Mouse (Mus musculus): ENCODE measurements around the gene Prkch. TPM values are rescaled to one million over a fixed set of nuclear protein-coding genes. Genes with fewer than 3 reads are reported as not detected.

Gene Prkch
- polyA plus RNA-seq, 1 experiment from 2014 or later = 22.3 TPM

- Histone ChIP-seq H3K27ac (replicated peaks) (no peak overlapping the region), H3K9me3 (ENCODE audit: control insufficient read depth, low read length) (no peaks in the 10 kb centered on the region), H3K4me2 (replicated peaks; ENCODE audit: low read depth) (no peak overlapping the region), H3K9ac (ENCODE audit: low read length) (no peak overlapping the region), H3K27me3 (ENCODE audit: control insufficient read depth, insufficient read depth, low read length) (no peaks in the 10 kb centered on the region), H3K36me3 (ENCODE audit: control insufficient read depth, insufficient read depth, low read length) (no peaks in the 10 kb centered on the region), H3K4me1 (replicated peaks; ENCODE audit: control insufficient read depth, insufficient read depth) (no peaks in the 10 kb centered on the region), H3K4me3 (ENCODE audit: low read depth, low read length) (no peak overlapping the region)
- DNase-seq (ENCODE audit: low spot score) (no peak), ATAC-seq (ENCODE audit: low FRiP score, low TSS enrichment) (no peak)
- TF ChIP-seq CTCF (IDR thresholded peaks at IDR 0.05; ENCODE audit: low read depth) = no peak
- TF ChIP-seq EP300 (optimal IDR thresholded peaks at IDR 0.05) = no peak
- WGBS = 78% methylated on average over 12 of the region's 12 CpGs
Measured at GRCm38 (mm10) chr12:73593021-73593798, 8.6 kb downstream of the Prkch start.

GRCm38 (mm10) chr12:73594177-73594745, 9.7 kb downstream of the Prkch start:
- Histone ChIP-seq H3K9me3 (ENCODE audit: control insufficient read depth, low read length) (no peaks in the 10 kb centered on the region), H3K4me2 (replicated peaks; ENCODE audit: low read depth) (no peak overlapping the region), H3K27ac (replicated peaks) (no peak overlapping the region), H3K9ac (ENCODE audit: low read length) (no peak overlapping the region), H3K4me1 (replicated peaks; ENCODE audit: control insufficient read depth, insufficient read depth) (no peaks in the 10 kb centered on the region), H3K27me3 (ENCODE audit: control insufficient read depth, insufficient read depth, low read length) (no peaks in the 10 kb centered on the region), H3K36me3 (ENCODE audit: control insufficient read depth, insufficient read depth, low read length) (no peaks in the 10 kb centered on the region), H3K4me3 (ENCODE audit: low read depth, low read length) (no peak overlapping the region)
- DNase-seq (ENCODE audit: low spot score) (no peak), ATAC-seq (ENCODE audit: low FRiP score, low TSS enrichment) (no peak)
- TF ChIP-seq CTCF (IDR thresholded peaks at IDR 0.05; ENCODE audit: low read depth) (no peak), EP300 (optimal IDR thresholded peaks at IDR 0.05) (no peak)
- WGBS = 80% methylated on average over 9 of the region's 9 CpGs

- ATAC-seq (ENCODE audit: low FRiP score, low TSS enrichment) = no peak
- 66% methylated on average over 8 of the region's 8 CpGs for WGBS
- TF ChIP-seq CTCF (IDR thresholded peaks at IDR 0.05; ENCODE audit: low read depth) (no peak), EP300 (optimal IDR thresholded peaks at IDR 0.05) (no peak)
Measured at GRCm38 (mm10) chr12:73595226-73595625, 10.6 kb downstream of the Prkch start.

GRCm38 (mm10) chr12:73598241-73598640, 13.6 kb downstream of the Prkch start:
- no peaks in the 10 kb centered on the region for H3K27me3 ChIP-seq (ENCODE audit: control insufficient read depth, insufficient read depth, low read length)
- no peaks in the 10 kb centered on the region for H3K36me3 ChIP-seq (ENCODE audit: control insufficient read depth, insufficient read depth, low read length)
- TF ChIP-seq EP300 (optimal IDR thresholded peaks at IDR 0.05) (no peak), CTCF (IDR thresholded peaks at IDR 0.05; ENCODE audit: low read depth) (no peak)
- no peak overlapping the region for H3K9ac ChIP-seq (ENCODE audit: low read length)
- no peaks in the 10 kb centered on the region for H3K4me1 ChIP-seq (replicated peaks; ENCODE audit: control insufficient read depth, insufficient read depth)
- ATAC-seq (ENCODE audit: low FRiP score, low TSS enrichment) = no peak
- no peak overlapping the region for H3K4me2 ChIP-seq (replicated peaks; ENCODE audit: low read depth)
- no peak overlapping the region for H3K4me3 ChIP-seq (ENCODE audit: low read depth, low read length)
- WGBS = 38% methylated on average over 6 of the region's 6 CpGs
- DNase-seq (ENCODE audit: low spot score) = no peak
- no peaks in the 10 kb centered on the region for H3K9me3 ChIP-seq (ENCODE audit: control insufficient read depth, low read length)
- no peak overlapping the region for H3K27ac ChIP-seq (replicated peaks)

More at GRCm38 (mm10) chr12:73595226-73595625, 10.6 kb downstream of the Prkch start:
- H3K4me2 ChIP-seq (replicated peaks; ENCODE audit: low read depth) = no peak overlapping the region
- H3K9me3 ChIP-seq (ENCODE audit: control insufficient read depth, low read length) = no peaks in the 10 kb centered on the region
- no peaks in the 10 kb centered on the region for H3K4me1 ChIP-seq (replicated peaks; ENCODE audit: control insufficient read depth, insufficient read depth)
- no peak overlapping the region for H3K4me3 ChIP-seq (ENCODE audit: low read depth, low read length)
- no peaks in the 10 kb centered on the region for H3K27me3 ChIP-seq (ENCODE audit: control insufficient read depth, insufficient read depth, low read length)
- no peak overlapping the region for H3K27ac ChIP-seq (replicated peaks)
- no peak for DNase-seq (ENCODE audit: low spot score)
- no peaks in the 10 kb centered on the region for H3K36me3 ChIP-seq (ENCODE audit: control insufficient read depth, insufficient read depth, low read length)
- H3K9ac ChIP-seq (ENCODE audit: low read length) = no peak overlapping the region

- no peaks in the 10 kb centered on the region for H3K36me3 ChIP-seq (ENCODE audit: control insufficient read depth, insufficient read depth, low read length)
- no peak overlapping the region for H3K4me3 ChIP-seq (ENCODE audit: low read depth, low read length)
- no peak overlapping the region for H3K9ac ChIP-seq (ENCODE audit: low read length)
- 72% methylated on average over 4 of the region's 4 CpGs for WGBS
- H3K27me3 ChIP-seq (ENCODE audit: control insufficient read depth, insufficient read depth, low read length) = no peaks in the 10 kb centered on the region
- H3K4me2 ChIP-seq (replicated peaks; ENCODE audit: low read depth) = no peak overlapping the region
- no peak for DNase-seq (ENCODE audit: low spot score)
- H3K27ac ChIP-seq (replicated peaks) = no peak overlapping the region
- H3K9me3 ChIP-seq (ENCODE audit: control insufficient read depth, low read length) = no peaks in the 10 kb centered on the region
- no peaks in the 10 kb centered on the region for H3K4me1 ChIP-seq (replicated peaks; ENCODE audit: control insufficient read depth, insufficient read depth)
- ATAC-seq (ENCODE audit: low FRiP score, low TSS enrichment) = no peak
- TF ChIP-seq EP300 (optimal IDR thresholded peaks at IDR 0.05) (no peak), CTCF (IDR thresholded peaks at IDR 0.05; ENCODE audit: low read depth) (no peak)
Measured at GRCm38 (mm10) chr12:73600457-73600856, 15.9 kb downstream of the Prkch start.

- Histone ChIP-seq H3K36me3 (ENCODE audit: control insufficient read depth, insufficient read depth, low read length) (no peaks in the 10 kb centered on the region), H3K9ac (ENCODE audit: low read length) (no peak overlapping the region), H3K9me3 (ENCODE audit: control insufficient read depth, low read length) (no peaks in the 10 kb centered on the region), H3K4me1 (replicated peaks; ENCODE audit: control insufficient read depth, insufficient read depth) (no peaks in the 10 kb centered on the region), H3K4me2 (replicated peaks; ENCODE audit: low read depth) (no peak overlapping the region), H3K4me3 (ENCODE audit: low read depth, low read length) (no peak overlapping the region), H3K27me3 (ENCODE audit: control insufficient read depth, insufficient read depth, low read length) (no peaks in the 10 kb centered on the region), H3K27ac (replicated peaks) (no peak overlapping the region)
- WGBS = 83% methylated on average over 7 of the region's 7 CpGs
- no peak for ATAC-seq (ENCODE audit: low FRiP score, low TSS enrichment)
- no peak for DNase-seq (ENCODE audit: low spot score)
- no peak for TF ChIP-seq EP300 (optimal IDR thresholded peaks at IDR 0.05)
Measured at GRCm38 (mm10) chr12:73602974-73603373, 18.4 kb downstream of the Prkch start.

All from stomach, postnatal 0 days (tissue).